Mouse (Mus musculus) G1E (cell line): ENCODE results near the gene Dusp15. TPM values are rescaled to one million over a fixed set of nuclear protein-coding genes. Genes with fewer than 3 reads are reported as not detected.
A peak's percentile ranks its signal among the peaks of the same experiment; 100 is the strongest.

Experiments used
- ATAC-seq: 2 replicates; pipeline ENCODE4 v1.8.0; 2016; ENCODE audit warnings: mild to moderate bottlenecking; ENCODE audit not compliant: insufficient number of reproducible peaks, poor library complexity, low FRiP score, severe bottlenecking; ENCODE audit errors: extremely low read depth
- DNase-seq: peaks from one replicate; pipeline ENCODE4 v3.0.0; 2012; ENCODE audit warnings: low spot score
- H3K27me3 ChIP-seq: 2 replicates; pipeline ENCODE4 v1.6.1; 2012; ENCODE audit warnings: mild to moderate bottlenecking, low read length, inconsistent platforms; ENCODE audit not compliant: insufficient read depth
- H3K36me3 ChIP-seq: replicated peaks from 2 replicates; pipeline ENCODE3; 2012; ENCODE audit warnings: mild to moderate bottlenecking, inconsistent platforms
- H3K4me1 ChIP-seq: 2 replicates; pipeline ENCODE4 v1.6.1; 2012; ENCODE audit warnings: low read depth, low read length, inconsistent platforms, mixed read lengths; ENCODE audit not compliant: insufficient read depth
- H3K4me3 ChIP-seq: 2 replicates; pipeline ENCODE4 v1.5.1; 2012; ENCODE audit warnings: low read depth, mild to moderate bottlenecking, inconsistent platforms, low read length, moderate library complexity, mixed read lengths
- H3K9me3 ChIP-seq: replicated peaks from 2 replicates; pipeline ENCODE4 v1.6.1; 2012; ENCODE audit warnings: inconsistent platforms
- CTCF ChIP-seq: IDR thresholded peaks from 2 replicates; pipeline ENCODE4 v1.5.1; 2012; ENCODE audit warnings: low read depth, low read length, inconsistent platforms, mixed read lengths
- GATA1 ChIP-seq: IDR thresholded peaks from 2 replicates; pipeline ENCODE4 v1.6.1; 2012; ENCODE audit warnings: borderline replicate concordance, low read length, inconsistent platforms, mixed read lengths
- GATA2 ChIP-seq: IDR thresholded peaks from 2 replicates; pipeline ENCODE4 v1.6.1; 2012; ENCODE audit warnings: low read depth, low read length, inconsistent platforms, borderline replicate concordance
- POLR2AphosphoS5 ChIP-seq: IDR thresholded peaks from 2 replicates; pipeline ENCODE4 v1.6.1; 2012; ENCODE audit warnings: low read depth, low read length, inconsistent platforms; ENCODE audit not compliant: insufficient replicate concordance
- TAL1 ChIP-seq: conservative IDR thresholded peaks from 2 replicates; pipeline ENCODE4 v1.6.1; 2012; ENCODE audit warnings: low read depth, low read length, inconsistent platforms, mixed read lengths
- polyA plus RNA-seq: library from polyadenylated mRNA; stranded (reverse); fragments of >175 nt; gene quantifications from 2 replicates; pipeline ENCODE4 v1.2.3, GENCODE M21; 2012
- total RNA-seq, 2 experiments: library from RNA; stranded (forward) in 1 of 2; stranded (reverse) in 1 of 2; fragments of 200-1000 nt in 1 of 2; fragments of >200 nt in 1 of 2; fragmentation: Nextera tagmentation in 1 of 2; gene quantifications; 2 replicates each; pipeline ENCODE4 v1.2.3; 2014 to 2017

The Dusp15 gene
- total and polyA plus RNA-seq, 3 experiments = 0.11 TPM; not detected in 2

DNA sequence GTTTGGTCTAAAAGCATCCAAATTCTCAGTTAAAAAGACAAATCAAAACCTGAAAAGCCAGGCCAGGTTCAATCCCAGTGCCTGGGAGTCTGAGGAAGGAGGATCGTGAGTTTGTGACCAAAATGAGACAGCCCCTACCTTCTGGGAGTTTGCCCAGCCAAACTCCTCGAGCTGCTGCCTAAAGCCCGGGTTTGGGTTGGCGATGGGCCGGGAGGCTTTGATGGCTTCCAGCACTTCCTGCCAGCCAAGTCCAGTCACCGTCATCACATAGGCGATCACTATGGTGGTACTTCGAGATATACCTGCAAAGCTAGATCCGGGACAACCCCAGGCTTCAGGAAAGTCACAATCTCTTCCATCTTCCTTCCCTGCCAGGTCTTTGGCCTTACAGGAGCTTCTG is 7.5 kb downstream of the Dusp15 start:
- TF ChIP-seq TAL1 (no peak), GATA2 (no peak), POLR2AphosphoS5 (no peak), CTCF (no peak), GATA1 (no peak)
- Histone ChIP-seq H3K36me3 (no peaks in the 10 kb centered on the region), H3K4me1 (peaks cover 3% of the 10 kb centered on the region; the same call in 1 of the 2 replicates), H3K4me3 (no peak overlapping the region), H3K9me3 (no peaks in the 10 kb centered on the region), H3K27me3 (peaks cover 28% of the 10 kb centered on the region)
- DNase-seq = no peak
- no peak for ATAC-seq

GRCm38 (mm10) chr2:152943568-152943967 is 7.9 kb downstream of the Dusp15 start:
- no peak for ATAC-seq
- no peak overlapping the region for H3K4me3 ChIP-seq
- no peak for DNase-seq
- H3K36me3 ChIP-seq = no peaks in the 10 kb centered on the region
- peaks cover 3% of the 10 kb centered on the region; the same call in 1 of the 2 replicates for H3K4me1 ChIP-seq
- TF ChIP-seq TAL1 = no peak
- no peak for TF ChIP-seq CTCF
- no peak for TF ChIP-seq POLR2AphosphoS5
- no peak for TF ChIP-seq GATA2
- no peak for TF ChIP-seq GATA1
- no peaks in the 10 kb centered on the region for H3K9me3 ChIP-seq
- H3K27me3 ChIP-seq = peaks cover 28% of the 10 kb centered on the region

- TF ChIP-seq TAL1 (no peak), GATA1 (no peak), POLR2AphosphoS5 (no peak), CTCF (no peak), GATA2 (no peak)
- H3K4me3 ChIP-seq = no peak overlapping the region
- H3K27me3 ChIP-seq = peaks cover 31% of the 10 kb centered on the region
- no peaks in the 10 kb centered on the region for H3K36me3 ChIP-seq
- no peaks in the 10 kb centered on the region for H3K9me3 ChIP-seq
- DNase-seq (no peak), ATAC-seq (no peak)
- peaks cover 3% of the 10 kb centered on the region; the same call in 1 of the 2 replicates for H3K4me1 ChIP-seq
Measured at GRCm38 (mm10) chr2:152942898-152943515, 8.5 kb downstream of the Dusp15 start.

DNA sequence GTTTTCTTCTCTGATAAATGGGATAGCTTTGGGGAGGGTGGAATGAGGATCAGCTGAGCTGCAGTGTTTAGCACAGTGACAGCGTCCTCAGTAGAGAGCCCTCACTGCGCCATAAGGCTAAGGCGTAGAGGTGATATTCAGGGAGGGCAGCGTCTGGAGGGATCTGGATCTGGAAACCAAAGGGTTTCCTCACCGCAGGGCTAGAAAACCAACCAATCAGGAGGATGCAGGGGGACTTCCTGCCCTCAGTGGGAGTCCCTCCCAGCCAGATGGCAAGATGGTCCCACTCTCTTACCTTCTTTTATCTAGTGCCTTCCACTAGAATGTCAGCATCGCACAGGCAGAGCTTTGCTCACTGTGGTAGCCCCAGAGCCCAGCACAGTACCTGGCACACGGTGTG is 9.7 kb downstream of the Dusp15 start:
- no peak for TF ChIP-seq GATA2
- TF ChIP-seq GATA1 = no peak
- TF ChIP-seq POLR2AphosphoS5 = no peak
- no peak for TF ChIP-seq CTCF
- no peak for TF ChIP-seq TAL1
- DNase-seq (no peak), ATAC-seq (no peak)
- H3K36me3 ChIP-seq = no peaks in the 10 kb centered on the region
- H3K9me3 ChIP-seq = no peaks in the 10 kb centered on the region
- no peak overlapping the region for H3K4me3 ChIP-seq
- peaks cover 3% of the 10 kb centered on the region; the same call in 1 of the 2 replicates for H3K4me1 ChIP-seq
- H3K27me3 ChIP-seq = peaks cover 31% of the 10 kb centered on the region

DNA sequence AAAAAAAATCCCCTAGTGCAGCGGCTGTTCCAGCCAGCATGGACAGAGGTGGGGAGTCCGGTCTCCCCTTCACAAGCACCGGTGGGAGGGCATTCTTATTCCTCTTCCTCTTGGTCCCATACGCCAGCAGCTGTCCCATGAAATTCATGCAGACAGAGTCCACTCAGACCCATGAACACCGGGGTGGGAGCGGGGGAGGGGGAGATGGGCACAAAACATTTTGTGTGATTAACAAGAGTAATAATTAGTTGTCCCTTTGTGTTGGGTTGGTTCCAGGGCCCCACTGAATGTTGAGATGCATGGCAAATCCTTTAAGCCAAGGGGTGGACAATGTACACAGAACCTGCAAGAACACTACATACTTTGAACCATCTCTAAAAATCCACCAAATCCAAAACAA is 10.4 kb downstream of the Dusp15 start:
- ATAC-seq = no peak
- peaks cover 3% of the 10 kb centered on the region; the same call in 1 of the 2 replicates for H3K4me1 ChIP-seq
- peaks cover 32% of the 10 kb centered on the region for H3K27me3 ChIP-seq

DNA sequence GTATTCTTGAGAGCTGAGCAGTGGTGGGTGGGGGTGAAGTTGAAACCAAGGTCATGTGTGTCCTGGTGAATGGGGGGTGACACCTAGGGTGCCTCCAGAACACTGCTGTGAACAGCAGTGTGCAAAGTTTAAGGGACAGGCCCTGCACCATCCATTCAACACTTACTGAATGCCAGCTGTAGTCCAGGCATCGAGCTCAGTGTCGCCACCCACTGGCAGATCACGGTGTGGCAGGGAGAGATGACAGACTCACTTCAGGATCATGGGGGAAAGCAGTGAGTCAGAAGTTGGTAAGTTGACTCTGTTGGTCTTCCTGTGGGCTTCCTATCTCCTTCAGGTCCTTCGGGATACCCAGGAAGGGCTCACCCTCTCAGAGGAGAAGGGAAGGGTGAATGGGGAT is 11.7 kb downstream of the Dusp15 start:
- Histone ChIP-seq H3K4me3 (no peak overlapping the region), H3K27me3 (peaks cover 29% of the 10 kb centered on the region), H3K4me1 (peaks cover 3% of the 10 kb centered on the region; the same call in 1 of the 2 replicates), H3K9me3 (no peaks in the 10 kb centered on the region), H3K36me3 (no peaks in the 10 kb centered on the region)
- ATAC-seq = no peak
- peak; percentile 31 for DNase-seq
- peak; percentile 94 for TF ChIP-seq CTCF
- no peak for TF ChIP-seq GATA2
- TF ChIP-seq POLR2AphosphoS5 = no peak
- TF ChIP-seq GATA1 = no peak

More for the DNA sequence above, 10.4 kb downstream of the Dusp15 start:
- no peak for DNase-seq
- TF ChIP-seq POLR2AphosphoS5 (no peak), TAL1 (no peak), GATA1 (no peak), CTCF (no peak)
- no peaks in the 10 kb centered on the region for H3K36me3 ChIP-seq
- H3K9me3 ChIP-seq = no peaks in the 10 kb centered on the region
- H3K4me3 ChIP-seq = no peak overlapping the region
